Mouse (Mus musculus) liver, embryonic 14.5 days (tissue): ENCODE measurements around the gene Isy1.

ENCODE experiments used
- CTCF ChIP-seq: IDR thresholded peaks from 2 replicates; pipeline ENCODE4 v1.5.1; 2016; ENCODE audit warnings: antibody characterized with exemption, low read depth, control low read depth
- EP300 ChIP-seq: IDR thresholded peaks from 2 replicates; pipeline ENCODE4 v1.6.1; 2016; ENCODE audit warnings: antibody characterized with exemption, low read depth

- TF ChIP-seq CTCF = no peak
- no peak for TF ChIP-seq EP300
Observed at GRCm38 (mm10) chr6:87776663-87777062, 61.9 kb downstream of the Isy1 start.
